10 mouse cellular contexts compared by ENCODE assay signal in the genomic region with DNA sequence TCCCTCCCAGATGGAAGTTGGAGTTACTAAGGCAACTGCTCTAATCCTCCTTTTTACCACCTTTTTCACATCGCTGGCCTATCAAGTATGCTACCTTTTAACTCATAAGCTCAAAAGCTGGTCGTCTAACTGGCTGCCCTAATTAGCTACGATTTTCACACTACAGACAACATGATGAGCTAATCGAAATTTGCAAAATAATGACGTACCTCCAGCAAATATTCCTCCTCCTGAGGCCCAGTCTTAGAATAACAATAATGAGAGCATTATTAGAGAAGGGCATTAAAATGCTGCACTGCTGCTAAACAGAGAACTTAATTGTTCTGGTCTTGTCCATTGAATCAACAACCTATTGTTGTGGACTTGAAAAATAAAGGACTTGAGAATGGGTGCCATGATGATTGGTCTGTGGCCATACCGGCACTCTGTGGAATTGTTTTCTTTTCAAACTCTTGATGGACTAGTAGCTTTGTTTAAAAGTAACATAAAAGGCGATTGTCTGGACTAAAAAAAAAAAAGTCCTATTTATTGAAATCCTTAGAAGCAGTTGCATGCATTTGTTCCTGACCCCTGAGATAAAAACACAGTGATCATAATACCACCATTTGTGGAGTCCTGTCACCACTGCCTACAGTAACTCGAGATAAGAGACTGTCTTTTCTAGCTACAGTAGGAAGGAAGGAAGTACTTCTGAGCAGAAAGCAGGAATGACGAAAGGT.
DNase-seq lines count a peak whose midpoint lies in the region; ATAC-seq and TF ChIP-seq lines count a peak whose summit lies in the region.
"Had no signal": no experiment of that assay in that cellular context is flagged by ENCODE, and none has a peak within 500 bp of the region (broad histone marks: within the 10 kb centered on the region; RNA-seq: fewer than 3 reads in every experiment).

No protein-coding gene starts in this region.

- H3K4me2 ChIP-seq in forebrain, embryonic 16.5 days (ENCODE audit: low read length), result no peak overlapping the region
- 0 out of 2 replicates have a peak overlapping the region, but pooled peaks have one; percentile 17 for H3K4me2 ChIP-seq in midbrain, embryonic 13.5 days (replicated peaks)
- H3K4me2 ChIP-seq: embryonic facial prominence, embryonic 13.5 days had no signal

- H3K27ac ChIP-seq in layer of hippocampus, adult 2 months, result peak overlapping the region; percentile 43; the same call in 1 of the 2 replicates
- peak overlapping the region; percentile 28 for H3K27ac ChIP-seq in forebrain, embryonic 16.5 days (ENCODE audit: low read length)
- peak overlapping the region; percentile 68 for H3K27ac ChIP-seq in midbrain, embryonic 13.5 days
- H3K27ac ChIP-seq: embryonic facial prominence, embryonic 13.5 days had no signal

- WGBS in forebrain, embryonic 16.5 days, result 4% methylated on average over 9 of the region's 9 CpGs
- 5% methylated on average over 9 of the region's 9 CpGs for WGBS in midbrain, embryonic 13.5 days

- H3K4me1 ChIP-seq in forebrain, embryonic 16.5 days (replicated peaks; ENCODE audit: control insufficient read depth, insufficient read depth, low read length), result peaks cover 27% of the 10 kb centered on the region
- H3K4me1 ChIP-seq in midbrain, embryonic 13.5 days (replicated peaks), result peaks cover 37% of the 10 kb centered on the region

- H3K9me3 ChIP-seq in forebrain, embryonic 16.5 days (ENCODE audit: control insufficient read depth, low read length), result no peaks in the 10 kb centered on the region
- no peaks in the 10 kb centered on the region for H3K9me3 ChIP-seq in midbrain, embryonic 13.5 days
- H3K9me3 ChIP-seq: embryonic facial prominence, embryonic 13.5 days had no signal

- H3K36me3 ChIP-seq in forebrain, embryonic 16.5 days (ENCODE audit: control insufficient read depth, insufficient read depth), result no peaks in the 10 kb centered on the region
- H3K36me3 ChIP-seq in midbrain, embryonic 13.5 days, result no peaks in the 10 kb centered on the region
- H3K36me3 ChIP-seq: embryonic facial prominence, embryonic 13.5 days had no signal

- H3K4me3 ChIP-seq in layer of hippocampus, adult 2 months, result no peak overlapping the region
- H3K4me3 ChIP-seq in forebrain, embryonic 16.5 days (replicated peaks; ENCODE audit: low read length), result no peak overlapping the region
- H3K4me3 ChIP-seq in midbrain, embryonic 13.5 days (replicated peaks), result no peak overlapping the region
- H3K4me3 ChIP-seq: embryonic facial prominence, embryonic 13.5 days had no signal

- intact Hi-C loops in gastrocnemius, postnatal 14 days (cut with DNase I; ENCODE audit: low total_unique reads), result no loop called here

- no peak overlapping the region for H3K9ac ChIP-seq in forebrain, embryonic 16.5 days (replicated peaks; ENCODE audit: low read depth, low read length)
- no peak overlapping the region for H3K9ac ChIP-seq in midbrain, embryonic 13.5 days (replicated peaks)
- H3K9ac ChIP-seq: embryonic facial prominence, embryonic 13.5 days had no signal

- H3K27me3 ChIP-seq in forebrain, embryonic 16.5 days (replicated peaks; ENCODE audit: control insufficient read depth, insufficient read depth, low read length), result no peaks in the 10 kb centered on the region
- no peaks in the 10 kb centered on the region for H3K27me3 ChIP-seq in midbrain, embryonic 13.5 days
- H3K27me3 ChIP-seq: embryonic facial prominence, embryonic 13.5 days had no signal

- TF ChIP-seq CTCF in layer of hippocampus, adult 2 months (conservative IDR thresholded peaks at IDR 0.05), result no peak

- DNase-seq in layer of hippocampus, adult 2 months (ENCODE audit: low spot score in 2 of 2), result peak in 1 of 2 experiments; percentile 16
- DNase-seq in layer of hippocampus, postnatal 36 days, result no peak
- DNase-seq in brain, adult 2 months (ENCODE audit: low read depth, low spot score), result peak; percentile 73
- no peak for DNase-seq in gastrocnemius, postnatal 14 days
- DNase-seq in right cerebral cortex, postnatal 4 days, result no peak
- DNase-seq: lung, postnatal 4 days had no signal

- peak; percentile 83 for ATAC-seq in forebrain, embryonic 16.5 days
- peak; percentile 82 for ATAC-seq in midbrain, embryonic 13.5 days
- no peak for ATAC-seq in CD4-positive, CD25-positive, alpha-beta regulatory T cell, adult 4 months
